Mouse (Mus musculus) right cerebral cortex, postnatal 36 days (tissue): ENCODE data around the gene Olfr1250.
"Not testable (repeated sequence)": the region's sequence is repeated elsewhere in the genome, so short reads cannot be mapped to it uniquely, and the experiment has no call there.

Experiments
- DNase-seq, 2 experiments: peaks; one replicate each; pipeline ENCODE4 v3.0.0; 2022; ENCODE audit warnings: low spot score in 2 of 2, mixed read lengths in 1 of 2

The Olfr1250 gene

DNA sequence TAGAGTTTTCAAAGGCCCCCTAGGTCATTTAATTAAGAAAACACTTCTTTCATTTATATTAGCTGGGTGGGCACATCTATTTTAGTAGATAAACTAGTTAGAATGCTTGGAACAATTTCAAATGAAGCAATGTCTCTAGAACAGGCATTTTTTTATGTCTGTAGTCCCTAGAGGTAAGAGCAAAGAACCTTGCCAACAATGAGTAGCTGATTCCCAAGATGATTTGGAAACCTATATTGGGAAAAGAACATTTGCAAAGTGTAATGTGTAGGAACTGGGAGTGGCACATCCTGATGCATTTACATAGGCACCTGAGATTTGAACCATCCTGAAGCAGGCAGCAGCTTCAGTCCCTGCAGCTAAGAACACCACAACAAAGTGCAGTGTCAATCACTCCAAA is at the start of gene Olfr1250:
Gene Olfr1250, minus strand, starts transcription at position 101 of the 400 bp plus-strand sequence.
- no peak for DNase-seq

DNA sequence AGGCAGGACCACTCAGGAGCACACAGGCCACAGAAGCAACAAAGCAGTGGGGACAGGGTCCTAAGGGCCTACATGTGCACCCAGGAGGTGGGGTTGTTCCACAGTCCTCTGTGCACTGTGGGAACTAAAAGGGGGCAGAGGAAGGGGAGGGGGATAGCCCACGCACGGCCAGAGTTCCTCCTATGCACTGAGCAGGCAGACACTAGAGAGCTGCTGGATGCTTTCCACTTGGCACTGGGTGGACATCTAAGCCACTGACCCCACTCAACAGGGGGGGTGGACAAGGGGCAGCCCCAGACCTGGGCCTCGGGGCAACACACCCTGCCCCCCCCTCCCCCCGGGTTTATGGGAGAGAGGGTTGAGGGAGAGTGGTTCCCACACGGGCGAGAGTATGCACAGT is 30.7 kb upstream of the Olfr1250 start:
- DNase-seq, result no peak

DNA sequence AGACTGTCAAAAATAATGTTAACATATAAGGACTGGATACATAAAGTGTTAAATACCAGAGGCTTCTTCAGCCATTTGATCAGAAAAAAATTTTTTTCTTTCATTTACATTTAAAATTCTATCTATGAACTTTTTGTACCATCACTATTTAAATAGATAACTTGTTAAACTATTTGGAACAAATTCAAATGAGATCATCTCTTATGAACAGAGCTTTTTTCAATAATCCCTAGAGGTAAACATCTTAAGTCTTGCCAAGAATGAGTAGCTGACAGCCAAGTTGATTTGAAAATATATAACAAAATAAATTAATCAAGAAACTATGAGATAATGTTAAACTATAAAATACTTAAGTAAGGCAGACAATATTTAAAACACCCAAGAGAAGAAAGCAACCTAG is 10.6 kb upstream of the Olfr1250 start, which contains the start of gene Olfr1251:
Gene Olfr1251, minus strand, starts transcription at position 101 of the 400 bp plus-strand sequence.
- no peak for DNase-seq

DNA sequence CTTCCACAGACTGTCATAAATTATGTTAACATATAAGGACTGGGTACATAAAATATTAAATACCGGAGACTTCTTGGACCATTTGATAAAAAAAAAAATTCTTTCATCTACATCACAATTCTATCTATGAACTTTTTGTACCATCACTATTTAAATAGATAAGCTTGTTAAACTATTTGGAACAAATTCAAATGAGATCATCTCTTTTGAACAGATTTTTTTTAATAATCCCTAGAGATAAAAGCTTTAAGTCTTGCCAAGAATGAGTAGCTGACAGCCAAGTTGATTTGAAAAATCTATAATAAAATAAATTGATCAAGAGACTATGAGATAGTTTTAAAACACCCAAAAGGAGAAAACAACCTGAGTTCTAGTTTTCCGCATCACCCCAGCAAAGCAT is 26.4 kb downstream of the Olfr1250 start, which contains the start of gene Olfr1249:
Gene Olfr1249, minus strand, starts transcription at position 101 of the 400 bp plus-strand sequence.
- DNase-seq, result no peak

DNA sequence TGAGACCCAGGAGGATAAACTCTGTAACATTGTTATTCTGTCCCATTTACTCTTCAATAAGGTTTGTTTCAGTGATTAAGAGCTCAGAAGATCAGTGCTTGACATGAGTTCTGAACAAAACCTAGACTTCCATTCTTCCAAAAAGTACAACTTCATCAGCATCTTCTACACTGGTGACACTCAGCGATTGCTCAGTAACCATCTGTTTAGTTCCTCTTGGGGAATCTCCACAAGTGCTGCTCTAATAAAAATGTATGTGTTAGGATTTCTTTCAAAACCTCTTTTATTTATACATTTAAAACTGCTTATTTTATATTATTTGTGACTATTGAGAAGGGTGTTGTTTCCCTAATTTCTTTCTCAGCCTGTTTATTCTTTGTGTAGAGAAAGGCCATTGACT is 43.1 kb downstream of the Olfr1250 start, which contains the start of gene Olfr1248:
Gene Olfr1248, minus strand, starts transcription at position 101 of the 400 bp plus-strand sequence.
- not testable (repeated sequence) for DNase-seq

DNA sequence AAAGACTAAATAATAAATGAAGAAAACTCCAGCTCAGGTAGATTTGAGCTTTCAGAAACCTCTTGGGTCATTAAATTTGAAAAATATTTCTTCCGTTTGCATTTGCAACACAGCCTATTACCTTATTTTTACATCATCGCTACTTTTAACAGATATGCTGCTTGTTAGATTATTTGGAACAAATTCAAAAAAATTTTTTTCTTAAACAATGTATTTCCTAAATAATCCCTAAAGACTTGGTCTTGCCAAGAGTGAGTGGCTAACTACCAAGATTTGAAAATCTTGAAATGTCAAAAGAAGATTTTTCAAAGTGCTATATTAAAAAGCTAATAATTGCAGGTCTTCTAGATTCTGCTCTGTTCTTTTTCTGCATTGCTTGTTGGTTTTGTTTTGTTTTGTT is 47.2 kb downstream of the Olfr1250 start, which contains the start of gene Olfr1247:
Gene Olfr1247, minus strand, starts transcription at position 101 of the 400 bp plus-strand sequence.
- DNase-seq, result no peak
